Mouse (Mus musculus) cerebellum, adult 18-20 months (tissue): ENCODE results near the gene Cspg4.
"Not testable (repeated sequence)": the region's sequence is repeated elsewhere in the genome, so short reads cannot be mapped to it uniquely, and the experiment has no call there.

Source experiments
- DNase-seq, 2 experiments: peaks; one replicate each; pipeline ENCODE4 v3.0.0; 2021

Gene Cspg4

DNA sequence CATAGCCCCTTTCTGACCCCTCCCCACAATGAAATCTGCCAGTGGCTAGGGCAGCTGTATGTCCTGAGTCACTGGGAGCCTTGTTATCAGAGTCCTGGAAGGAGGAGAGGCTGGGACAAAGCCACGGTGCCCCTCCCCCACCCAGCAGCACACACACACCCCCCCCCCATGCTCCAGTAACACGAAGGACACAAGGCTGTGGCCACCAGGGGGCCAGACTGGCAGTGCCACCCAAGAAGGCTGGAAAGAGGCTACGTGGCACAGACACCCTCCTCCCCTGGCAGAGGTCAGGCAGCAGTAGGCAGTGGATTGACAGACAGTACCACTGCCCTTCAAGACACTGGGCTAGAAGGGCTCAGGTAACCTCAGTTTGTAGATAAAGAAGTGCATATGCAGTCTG lies 29.2 kb downstream of the Cspg4 start:
- DNase-seq: no peak

GRCm38 (mm10) chr9:56896779-56897178 lies 31.9 kb downstream of the Cspg4 start:
- no peak for DNase-seq

GRCm38 (mm10) chr9:56899409-56899808 lies 34.6 kb downstream of the Cspg4 start:
- DNase-seq: no peak

DNA sequence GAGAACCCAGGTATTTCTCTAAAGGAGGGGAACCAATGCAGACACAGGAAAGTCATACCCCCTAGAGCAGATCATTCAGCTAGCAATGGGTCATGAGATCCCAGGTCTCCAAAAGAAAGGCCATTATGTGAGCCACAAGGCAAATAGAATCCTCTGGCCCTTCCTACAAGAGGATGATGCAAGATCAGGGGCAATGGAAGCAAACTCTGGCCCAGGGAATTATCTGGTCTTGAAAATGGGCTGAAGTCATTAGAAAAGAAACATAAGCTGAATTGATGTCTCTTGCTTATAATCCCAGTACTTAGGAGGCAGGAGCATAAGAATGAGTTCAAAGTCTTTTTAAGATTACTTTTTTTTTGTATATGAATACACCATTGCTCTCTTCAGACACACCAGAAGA lies 35.2 kb downstream of the Cspg4 start:
- DNase-seq: no peak

DNA sequence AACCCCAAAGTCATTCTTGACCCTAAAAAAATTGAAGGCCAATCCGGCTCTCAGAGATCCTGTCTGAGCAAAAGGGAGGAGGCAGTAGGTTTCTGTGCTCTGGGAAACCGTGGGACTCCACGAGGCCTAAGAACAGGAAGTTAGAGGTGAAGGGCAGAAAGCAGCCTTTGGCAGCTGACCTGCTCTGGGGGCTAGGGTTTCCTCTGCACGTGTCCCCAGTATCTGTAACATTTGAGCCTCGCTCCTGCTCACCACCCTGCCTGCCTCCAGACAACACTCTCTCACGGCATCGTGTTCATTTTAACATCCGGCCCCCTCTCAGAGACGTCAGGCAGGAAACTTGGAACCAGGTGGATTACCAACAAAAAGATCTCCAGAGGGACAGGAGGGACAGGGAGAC lies 35.7 kb downstream of the Cspg4 start:
- DNase-seq: no peak

DNA sequence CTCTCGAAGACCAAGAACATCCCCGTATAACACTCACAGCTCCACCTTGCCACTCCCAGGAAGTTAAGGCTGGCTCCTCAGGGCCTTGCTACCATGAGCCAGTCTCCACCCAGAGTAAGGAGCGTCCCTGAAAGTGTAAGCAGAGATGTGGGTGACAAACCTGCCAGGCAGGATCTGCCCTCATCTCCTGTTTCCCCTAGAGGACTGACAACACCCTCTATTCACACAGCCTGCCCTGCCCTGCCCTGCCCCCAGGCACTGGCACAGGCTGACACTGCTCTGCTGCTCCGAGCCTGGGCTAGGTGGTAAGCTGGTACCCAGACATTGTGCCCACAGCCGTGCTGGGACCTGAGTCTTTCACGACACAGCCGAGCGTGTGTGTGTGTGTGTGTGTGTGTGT lies 36.4 kb downstream of the Cspg4 start:
- no peak for DNase-seq

- no peak for DNase-seq
These were observed 38.8 kb downstream of the Cspg4 start for GRCm38 (mm10) chr9:56903662-56904061.

- no peak for DNase-seq
These were observed 42.7 kb downstream of the Cspg4 start for GRCm38 (mm10) chr9:56907549-56907948.

DNA sequence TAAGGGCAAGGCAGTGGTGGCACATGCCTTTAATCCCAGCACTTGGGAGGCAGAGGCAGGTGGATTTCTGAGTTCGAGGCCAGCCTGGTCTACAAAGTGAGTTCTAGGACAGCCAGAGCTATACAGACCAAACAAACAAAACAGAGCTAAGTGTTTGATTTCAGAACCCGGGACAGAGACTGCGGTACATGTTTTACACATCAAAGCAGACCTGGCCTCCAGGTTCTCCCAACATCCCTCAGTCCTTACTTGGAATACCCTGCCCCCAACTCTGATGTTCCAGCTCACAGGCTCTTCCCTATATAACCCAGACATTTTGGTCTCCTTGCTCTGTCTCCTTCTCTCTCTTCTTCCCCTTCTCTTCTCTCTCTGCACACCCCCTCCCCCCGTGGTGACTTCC lies 45.2 kb downstream of the Cspg4 start:
- not testable (repeated sequence) for DNase-seq

DNA sequence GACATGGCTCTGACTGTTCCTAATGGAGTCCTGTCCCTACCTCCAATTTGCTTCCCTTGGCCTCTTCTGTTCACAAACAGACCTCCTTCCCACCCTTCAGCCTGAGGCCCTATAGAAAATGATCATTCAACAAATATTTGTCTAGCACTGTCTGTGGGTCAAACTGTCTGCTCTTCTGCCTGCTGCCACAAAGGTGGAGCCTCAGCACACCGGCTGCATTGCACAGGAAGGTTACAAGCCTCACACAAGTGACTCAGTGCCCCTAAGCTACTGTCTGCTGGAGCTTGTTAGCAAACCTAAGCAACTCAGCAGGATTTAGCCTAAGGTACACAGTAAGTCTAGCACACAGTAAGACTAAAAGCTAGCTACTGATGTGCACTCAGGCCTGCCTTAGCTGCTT lies 46.2 kb downstream of the Cspg4 start:
- DNase-seq: no peak

DNA sequence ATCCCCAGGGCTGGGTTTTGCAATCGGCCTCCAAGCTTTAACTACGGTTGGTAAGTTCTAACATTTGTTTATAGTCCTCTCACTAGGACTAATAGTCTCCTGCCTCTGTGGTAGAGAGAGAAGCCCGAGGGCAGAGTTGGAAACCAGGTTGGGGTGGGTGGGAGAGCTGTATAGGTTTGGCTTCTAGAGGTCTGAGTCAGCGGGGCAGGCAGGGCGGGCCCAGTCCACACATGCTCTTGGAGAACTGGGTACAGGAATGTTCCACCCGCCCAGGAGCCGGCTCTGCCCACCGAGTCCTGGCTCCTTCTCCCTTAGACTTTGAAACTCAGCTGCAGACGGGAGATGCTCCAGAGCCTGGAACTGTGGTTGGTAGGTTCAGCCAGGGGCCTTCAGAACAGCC lies 49.2 kb downstream of the Cspg4 start:
- no peak for DNase-seq

DNA sequence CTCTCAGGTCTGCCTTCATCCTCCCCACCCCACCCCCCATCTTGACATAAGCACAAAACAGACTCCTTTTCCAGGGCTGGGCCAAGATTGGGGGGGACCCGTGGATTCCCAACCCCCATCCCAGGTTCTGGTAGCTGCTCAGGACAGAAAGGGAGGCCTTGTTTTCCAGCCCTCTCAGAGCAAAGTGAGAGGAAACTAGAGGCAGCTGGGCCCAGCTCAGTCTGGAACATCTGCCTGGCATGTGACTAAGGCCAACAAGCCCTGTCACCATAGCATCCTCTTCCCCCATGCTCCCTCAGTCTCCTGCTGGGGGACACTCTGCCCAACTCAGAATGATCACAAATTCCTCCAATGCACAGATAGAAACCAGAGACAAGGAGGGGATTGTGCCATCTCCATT lies 50.3 kb downstream of the Cspg4 start:
- DNase-seq: no peak

DNA sequence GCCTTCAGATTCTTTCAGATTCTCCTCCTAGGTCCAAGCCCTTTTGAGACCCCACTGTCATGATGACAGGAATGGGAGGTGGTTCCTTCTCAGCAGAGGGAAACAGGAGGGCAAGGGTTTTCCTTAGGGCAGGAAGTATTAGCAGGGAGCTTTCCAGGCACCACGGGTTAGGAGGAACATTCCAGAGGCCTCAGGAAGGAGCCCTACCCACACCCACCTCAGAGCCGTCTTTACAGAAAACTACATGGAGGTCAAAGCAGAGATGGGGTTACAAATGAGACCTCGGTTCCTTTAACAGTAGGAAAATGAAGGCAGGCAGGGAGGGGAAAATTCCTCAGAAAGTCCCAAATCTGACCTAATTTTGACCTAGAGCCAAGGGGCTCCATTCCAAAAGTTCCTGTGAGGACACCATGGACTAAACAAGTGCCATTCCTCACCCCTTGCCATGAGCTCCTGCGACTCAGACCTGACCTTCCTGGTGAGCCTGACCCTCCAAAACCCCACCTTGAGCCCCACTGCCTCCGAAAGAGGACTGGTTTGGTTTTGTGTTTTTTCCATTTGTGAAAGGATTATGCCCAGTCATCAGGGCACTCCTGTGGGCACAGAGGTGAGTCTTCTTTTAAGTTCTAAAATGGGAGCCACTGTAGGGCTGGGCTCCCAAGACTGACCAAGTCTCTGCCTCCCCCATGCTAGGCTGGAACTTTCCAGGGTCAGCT lies 51.0 kb downstream of the Cspg4 start:
- no peak for DNase-seq

GRCm38 (mm10) chr9:56917131-56917530 lies 52.3 kb downstream of the Cspg4 start:
- no peak for DNase-seq

DNA sequence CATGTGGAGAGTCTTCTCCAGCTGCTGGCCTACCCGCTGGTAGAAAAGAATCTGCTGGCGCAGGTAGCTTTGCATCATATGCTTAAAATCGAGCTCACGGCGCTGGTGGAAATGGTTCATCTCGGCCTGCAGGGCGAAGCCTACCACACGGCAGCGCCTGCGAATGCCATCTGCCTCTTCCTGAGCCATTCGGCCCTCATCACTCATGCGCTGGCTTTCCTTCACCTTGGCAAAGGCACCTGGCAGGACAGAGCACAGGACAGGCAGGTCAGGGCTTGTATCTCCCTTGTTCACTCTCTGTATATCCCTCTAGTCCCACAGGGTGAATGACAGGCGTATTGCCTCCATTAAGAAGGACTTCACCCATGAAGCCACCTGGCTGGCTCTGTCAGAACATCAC lies 53.6 kb downstream of the Cspg4 start:
- DNase-seq: peak; percentile 39 to 44

GRCm38 (mm10) chr9:56922746-56923145 lies 57.9 kb downstream of the Cspg4 start:
- no peak for DNase-seq

DNA sequence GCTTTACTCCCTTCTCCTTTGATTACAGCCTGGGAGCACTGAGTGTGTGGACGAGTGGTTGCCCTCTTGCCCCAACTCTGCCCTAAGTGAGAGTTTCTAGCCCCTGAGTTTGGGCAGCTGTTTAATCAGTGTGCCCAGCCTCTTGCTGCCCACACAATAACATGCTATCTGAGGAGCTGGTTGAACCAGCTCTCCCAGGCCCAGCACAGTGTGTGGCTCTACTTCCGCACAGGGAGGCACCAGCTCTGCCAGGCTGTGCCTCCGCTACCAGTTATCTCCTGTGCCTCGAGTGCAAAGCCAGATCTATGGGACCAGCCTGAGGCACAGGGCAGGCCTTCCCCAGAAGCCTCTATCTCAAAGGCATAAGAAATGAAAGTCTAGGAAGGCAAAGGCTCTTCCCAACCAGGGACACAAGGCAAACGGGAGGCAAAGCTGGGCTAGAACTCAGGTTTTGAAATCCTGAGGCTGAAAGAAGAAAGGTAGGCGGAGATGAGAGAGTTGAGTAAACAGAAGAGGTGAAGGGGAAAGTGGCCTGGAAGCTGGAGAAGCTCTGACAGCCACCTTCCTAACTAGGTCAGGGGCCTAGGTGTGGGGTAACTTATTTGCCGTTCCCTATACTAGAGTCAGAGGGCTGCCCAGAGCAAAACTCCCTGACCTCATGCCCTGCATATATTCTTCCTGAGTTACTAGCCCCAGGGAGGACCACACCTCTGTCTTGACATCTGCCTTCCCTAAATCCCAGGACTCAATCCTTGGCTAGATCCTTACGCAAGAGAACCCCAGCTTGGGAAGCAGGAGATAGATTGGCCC lies 59.2 kb downstream of the Cspg4 start:
- no peak for DNase-seq

GRCm38 (mm10) chr9:56924651-56925027 lies 59.8 kb downstream of the Cspg4 start:
- peak; percentile 19 to 28 for DNase-seq

- DNase-seq: no peak
These were observed 60.6 kb downstream of the Cspg4 start for GRCm38 (mm10) chr9:56925291-56926024.

GRCm38 (mm10) chr9:56926025-56926360 lies 61.2 kb downstream of the Cspg4 start:
- DNase-seq: no peak

DNA sequence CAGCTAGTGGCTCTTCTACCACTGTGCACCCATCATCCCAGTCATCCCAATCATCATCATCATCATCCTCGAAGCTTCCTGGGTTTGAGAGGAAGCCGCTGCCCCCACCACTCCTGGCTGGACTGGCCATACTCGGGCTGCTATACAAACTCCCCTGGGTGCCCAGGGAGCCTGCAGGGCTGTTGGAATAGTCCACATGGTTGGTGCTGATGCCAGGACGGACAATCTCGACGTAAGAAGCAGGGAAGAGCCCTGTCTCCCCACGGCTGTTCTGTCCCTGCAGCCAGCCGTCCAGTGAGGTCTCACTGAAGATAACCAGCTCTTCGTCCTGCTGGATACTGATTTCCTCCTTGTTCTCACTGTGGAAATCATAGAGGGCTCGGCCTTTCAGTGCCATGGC lies 61.6 kb downstream of the Cspg4 start:
- no peak for DNase-seq

- DNase-seq: peak in 1 of 2 experiments; percentile 11
These were observed 62.6 kb downstream of the Cspg4 start for GRCm38 (mm10) chr9:56927191-56928012.
